Mouse (Mus musculus) heart, postnatal 0 days (tissue): ENCODE results near the gene Pip4k2a. TPM values are rescaled to one million over a fixed set of nuclear protein-coding genes. Genes with fewer than 3 reads are reported as not detected.

ENCODE experiments used
- ATAC-seq: fragments of 200-750 bp; cut with Nextera tagmentation; 2 replicates; pipeline ENCODE4 v1.8.0; 2017; ENCODE audit warnings: low read depth, moderate number of reproducible peaks, moderate library complexity; ENCODE audit not compliant: insufficient read depth
- DNase-seq: peaks from one replicate; pipeline ENCODE4 v3.0.0-alpha.2; 2016; ENCODE audit warnings: low spot score
- H3K27ac ChIP-seq: fragments of 300-500 bp; sonication (generic); 2 replicates; pipeline ENCODE4 v1.5.1; 2014; ENCODE audit warnings: low read depth, mild to moderate bottlenecking
- H3K27me3 ChIP-seq: fragments of 300-500 bp; sonication (generic); 2 replicates; pipeline ENCODE4 v1.6.1; 2014; ENCODE audit warnings: low read length, mixed read lengths; ENCODE audit not compliant: control insufficient read depth, insufficient read depth
- H3K36me3 ChIP-seq: fragments of 300-500 bp; sonication (generic); replicated peaks from 2 replicates; pipeline ENCODE4 v1.6.1; 2014; ENCODE audit warnings: low read length, mixed read lengths; ENCODE audit not compliant: control insufficient read depth, insufficient read depth
- H3K4me1 ChIP-seq: fragments of 300-500 bp; sonication (generic); 2 replicates; pipeline ENCODE4 v1.6.1; 2014; ENCODE audit warnings: antibody characterized with exemption; ENCODE audit not compliant: control insufficient read depth, insufficient read depth
- H3K4me2 ChIP-seq: fragments of 300-500 bp; sonication (generic); 2 replicates; pipeline ENCODE4 v1.6.1; 2014; ENCODE audit warnings: low read depth, mild to moderate bottlenecking, low read length, moderate library complexity
- H3K4me3 ChIP-seq: fragments of 300-500 bp; sonication (generic); 2 replicates; pipeline ENCODE4 v1.5.1; 2014; ENCODE audit warnings: low read depth, low read length
- H3K9ac ChIP-seq: fragments of 300-500 bp; sonication (generic); replicated peaks from 2 replicates; pipeline ENCODE4 v1.6.1; 2014; ENCODE audit warnings: low read depth, low read length, mixed read lengths
- H3K9me3 ChIP-seq: fragments of 300-500 bp; sonication (generic); replicated peaks from 2 replicates; pipeline ENCODE4 v1.6.1; 2016; ENCODE audit warnings: low read length; ENCODE audit not compliant: control insufficient read depth
- CTCF ChIP-seq: IDR thresholded peaks from 2 replicates; pipeline ENCODE4 v1.5.1; 2016; ENCODE audit warnings: antibody characterized with exemption, control low read depth, low read depth
- EP300 ChIP-seq: IDR thresholded peaks from 2 replicates; pipeline ENCODE4 v1.6.1; 2016; ENCODE audit warnings: antibody characterized with exemption, low read depth
- WGBS: fragments of 180-500 bp; shearing (Covaris S2); extraction: QIAGEN DNeasy Blood & Tissue Kit; methylation state at CpG from one replicate; pipeline ENCODE4 v1.1.7; 2014; 5-methylcytosine and 5-hydroxymethylcytosine counted together
- polyA plus RNA-seq: library from polyadenylated mRNA; unstranded; fragments of >200 nt; fragmentation: Nextera tagmentation; extraction: Ambion mirVana; gene quantifications from 2 replicates; pipeline ENCODE4 v1.2.1, GENCODE M21; 2015
- total RNA-seq: library from RNA; depleted of rRNA; stranded (reverse); fragments of >200 nt; gene quantifications from 2 replicates; pipeline ENCODE4 v1.2.3, GENCODE M21; 2014; ENCODE audit warnings: low replicate concordance

The Pip4k2a gene
- total and polyA plus RNA-seq, 2 experiments from 2014 or later, result 1.3 to 2.7 TPM

DNA sequence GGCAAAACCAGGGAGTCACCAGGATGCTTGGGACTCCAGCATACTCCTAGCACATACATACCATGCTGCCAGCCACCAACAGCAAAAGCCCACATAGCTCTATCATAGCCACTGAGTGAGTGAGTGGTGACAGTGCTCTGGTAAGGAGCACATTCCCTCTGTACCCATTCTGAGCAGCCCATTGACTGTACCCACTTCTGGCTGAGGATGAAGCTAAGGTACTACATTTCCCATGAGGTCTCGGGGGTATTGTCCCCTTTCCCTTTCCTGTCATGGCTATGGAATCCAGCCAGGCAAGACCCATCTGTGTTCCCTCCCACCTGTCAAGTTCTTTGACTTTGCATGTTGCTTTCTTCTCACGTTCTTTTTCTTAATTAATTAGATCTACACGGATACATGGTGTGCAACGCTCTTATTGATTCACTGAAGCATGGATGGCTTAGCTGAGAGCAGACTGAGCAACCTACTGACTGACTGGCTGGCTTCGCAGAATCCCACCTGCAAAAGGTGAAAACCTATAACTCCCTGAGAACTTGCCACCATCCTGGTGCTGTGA lies 149.8 kb downstream of the Pip4k2a start:
- Histone ChIP-seq H3K4me1 (no peaks in the 10 kb centered on the region), H3K27ac (no peak overlapping the region), H3K9me3 (no peaks in the 10 kb centered on the region), H3K27me3 (no peaks in the 10 kb centered on the region), H3K9ac (no peak overlapping the region), H3K36me3 (peaks cover 37% of the 10 kb centered on the region), H3K4me3 (no peak overlapping the region), H3K4me2 (no peak overlapping the region)
- ATAC-seq, result no peak
- 81% methylated on average over 5 of the region's 5 CpGs for WGBS
- no peak for DNase-seq
- TF ChIP-seq EP300, result no peak
- TF ChIP-seq CTCF, result no peak

DNA sequence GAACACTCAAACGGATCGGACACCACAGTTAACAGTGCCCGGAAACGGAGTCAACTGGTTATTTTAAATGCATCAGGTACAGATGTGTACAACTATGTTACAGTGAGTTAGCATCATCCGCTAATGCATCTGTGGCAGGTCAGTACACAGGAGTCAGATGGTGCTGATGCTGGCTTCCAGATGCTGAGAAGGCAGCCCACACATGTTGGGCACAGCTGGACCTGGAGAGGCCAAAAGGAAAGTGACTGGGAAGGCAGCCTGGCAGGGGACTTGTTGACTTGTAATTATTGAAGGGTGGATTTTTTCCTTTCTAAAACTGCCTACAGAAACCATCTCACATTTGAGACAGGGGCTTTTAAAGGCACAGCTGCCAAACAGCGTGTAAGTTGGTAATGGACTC lies 155.4 kb downstream of the Pip4k2a start:
- no peak for TF ChIP-seq EP300
- TF ChIP-seq CTCF, result no peak
- no peak overlapping the region for H3K4me3 ChIP-seq
- H3K36me3 ChIP-seq, result peaks cover 33% of the 10 kb centered on the region
- ATAC-seq, result no peak
- no peak overlapping the region for H3K9ac ChIP-seq
- no peak overlapping the region for H3K4me2 ChIP-seq
- no peaks in the 10 kb centered on the region for H3K9me3 ChIP-seq
- no peaks in the 10 kb centered on the region for H3K4me1 ChIP-seq
- no peaks in the 10 kb centered on the region for H3K27me3 ChIP-seq
- no peak overlapping the region for H3K27ac ChIP-seq
- WGBS, result 89% methylated on average over 6 of the region's 6 CpGs
- DNase-seq, result no peak

DNA sequence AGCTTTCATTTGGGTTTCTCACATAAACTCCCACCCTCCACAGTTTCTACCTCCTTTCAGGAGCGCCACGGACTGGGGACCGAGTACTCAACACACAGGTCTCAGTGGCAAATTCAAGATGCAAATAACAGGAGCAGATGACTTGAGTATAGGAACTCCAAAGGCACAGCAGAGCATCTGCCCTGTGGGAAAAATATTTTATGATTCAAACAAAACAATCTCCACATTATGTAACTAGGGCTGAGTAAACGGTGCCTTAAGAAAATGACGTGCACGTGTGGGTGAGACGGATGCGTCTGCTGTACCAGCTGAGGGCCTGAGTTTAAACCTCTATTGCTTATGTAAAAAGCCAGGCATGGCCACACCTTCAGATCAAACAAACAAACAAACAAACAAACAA lies 156.9 kb downstream of the Pip4k2a start:
- no peaks in the 10 kb centered on the region for H3K27me3 ChIP-seq
- no peaks in the 10 kb centered on the region for H3K4me1 ChIP-seq

DNA sequence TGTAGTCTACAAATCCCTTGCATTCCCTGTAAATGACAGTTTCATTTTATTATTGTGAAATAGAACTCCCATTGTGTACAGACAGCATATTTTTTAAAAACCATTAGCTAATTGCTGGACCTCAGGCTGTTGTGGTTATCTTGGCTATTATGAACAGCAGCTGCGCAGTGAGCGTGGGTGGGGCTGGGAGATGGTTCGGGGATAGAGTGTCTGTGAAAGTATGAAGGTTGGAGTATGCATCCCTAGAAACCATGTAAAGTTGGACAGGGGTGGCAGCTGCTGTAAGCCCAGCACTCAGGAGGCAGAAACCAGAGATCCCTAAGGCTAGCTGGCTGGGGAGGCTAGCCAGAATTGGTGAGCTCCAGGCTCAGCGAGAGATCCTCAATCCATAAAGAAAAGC lies 158.4 kb downstream of the Pip4k2a start:
- H3K36me3 ChIP-seq, result peaks cover 9% of the 10 kb centered on the region; the same call in 1 of the 2 replicates

More for the DNA sequence above, 156.9 kb downstream of the Pip4k2a start:
- TF ChIP-seq EP300, result no peak
- TF ChIP-seq CTCF, result no peak
- Histone ChIP-seq H3K4me3 (no peak overlapping the region), H3K4me2 (no peak overlapping the region), H3K9me3 (no peaks in the 10 kb centered on the region), H3K27ac (no peak overlapping the region), H3K9ac (no peak overlapping the region), H3K36me3 (peaks cover 22% of the 10 kb centered on the region; the same call in 1 of the 2 replicates)
- WGBS, result 93% methylated on average over 8 of the region's 8 CpGs
- ATAC-seq (no peak), DNase-seq (no peak)

DNA sequence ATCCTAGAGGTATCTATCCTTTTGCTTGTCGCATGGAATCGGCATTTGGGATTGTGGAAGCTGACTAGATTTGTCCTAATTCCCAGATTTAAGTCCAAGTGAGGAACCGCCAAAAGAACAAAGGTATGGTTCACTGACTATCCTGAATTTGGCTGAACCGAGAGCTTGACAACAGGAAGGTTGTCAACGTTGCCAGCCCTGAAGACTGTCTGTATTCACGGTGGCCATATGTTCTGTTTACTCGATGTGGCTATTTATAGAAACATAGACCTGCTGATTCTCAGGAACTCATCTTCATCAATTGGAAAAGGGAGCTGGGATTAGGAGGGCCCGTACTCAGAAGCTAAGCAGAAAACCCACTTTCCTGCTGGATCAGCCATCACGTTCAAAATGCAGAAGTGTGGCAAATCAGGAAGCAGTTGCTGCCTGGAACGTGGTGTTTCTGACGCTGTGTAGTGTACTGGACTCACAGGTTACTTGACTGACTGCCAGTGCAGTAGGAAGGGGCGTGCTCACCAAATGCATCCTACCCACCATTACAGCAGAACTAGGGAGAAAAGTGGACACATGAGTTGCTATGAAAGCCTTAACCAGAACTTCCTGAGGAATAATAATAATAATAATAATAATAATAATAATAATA lies 162.5 kb downstream of the Pip4k2a start:
- Histone ChIP-seq H3K4me3 (no peak overlapping the region), H3K27me3 (no peaks in the 10 kb centered on the region), H3K36me3 (no peaks in the 10 kb centered on the region), H3K4me2 (no peak overlapping the region), H3K9ac (no peak overlapping the region), H3K27ac (no peak overlapping the region), H3K4me1 (peaks cover 10% of the 10 kb centered on the region; the same call in 1 of the 2 replicates), H3K9me3 (no peaks in the 10 kb centered on the region)
- WGBS, result 74% methylated on average over 12 of the region's 12 CpGs
- TF ChIP-seq CTCF (no peak), EP300 (no peak)
- ATAC-seq (no peak), DNase-seq (no peak)

More for the DNA sequence above, 158.4 kb downstream of the Pip4k2a start:
- WGBS, result 91% methylated on average over 4 of the region's 4 CpGs
- Histone ChIP-seq H3K9me3 (no peaks in the 10 kb centered on the region), H3K4me2 (no peak overlapping the region), H3K4me1 (no peaks in the 10 kb centered on the region), H3K27me3 (no peaks in the 10 kb centered on the region), H3K27ac (no peak overlapping the region), H3K4me3 (no peak overlapping the region), H3K9ac (no peak overlapping the region)
- DNase-seq, result no peak
- no peak for ATAC-seq
- TF ChIP-seq EP300 (no peak), CTCF (no peak)

DNA sequence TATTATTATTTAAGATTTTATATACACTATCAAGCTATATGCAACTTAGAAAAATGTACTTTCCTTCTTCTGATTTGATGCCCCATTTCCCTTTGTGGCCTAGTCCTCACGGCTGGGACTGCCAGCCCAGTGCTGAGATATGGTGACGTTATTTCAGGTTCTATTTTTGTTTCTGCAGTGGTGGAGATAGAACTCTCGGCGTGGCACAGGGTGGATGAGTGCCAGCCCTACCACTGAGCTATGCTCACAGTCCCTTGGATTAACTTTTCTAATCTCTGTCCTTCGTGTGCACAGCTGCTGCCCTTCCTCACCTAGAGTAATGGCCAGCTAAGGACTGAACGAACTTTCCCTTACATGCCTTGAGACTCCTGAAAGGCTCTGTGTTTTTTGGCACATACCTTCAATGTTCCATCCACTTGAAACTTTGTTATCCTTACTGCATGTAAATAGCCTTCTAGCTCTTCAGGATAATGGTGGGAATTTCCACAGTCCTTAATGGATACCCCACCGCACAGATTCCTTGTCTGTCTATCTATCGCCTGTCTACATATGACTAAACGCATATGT lies 164.8 kb downstream of the Pip4k2a start:
- no peak for TF ChIP-seq CTCF
- no peak for TF ChIP-seq EP300
- Histone ChIP-seq H3K4me3 (no peak overlapping the region), H3K27me3 (no peaks in the 10 kb centered on the region), H3K36me3 (no peaks in the 10 kb centered on the region), H3K9ac (no peak overlapping the region), H3K9me3 (no peaks in the 10 kb centered on the region), H3K27ac (no peak overlapping the region), H3K4me1 (peaks cover 10% of the 10 kb centered on the region; the same call in 1 of the 2 replicates), H3K4me2 (no peak overlapping the region)
- peak; percentile 60 for DNase-seq
- ATAC-seq, result peak; percentile 68
- 40% methylated on average over 9 of the region's 9 CpGs for WGBS
